Mouse (Mus musculus) ES-Bruce4 (cell line): ENCODE measurements around the gene Ndufa13.

ENCODE experiments used
- CTCF ChIP-seq: IDR thresholded peaks from one replicate; pipeline ENCODE4 v1.8.1; 2011; ENCODE audit warnings: low read depth, low read length
- EP300 ChIP-seq: IDR thresholded peaks from 2 replicates; pipeline ENCODE4 v1.6.1; 2011; ENCODE audit warnings: low read depth, low read length; ENCODE audit not compliant: insufficient read depth
- POLR2A ChIP-seq: IDR thresholded peaks from one replicate; pipeline ENCODE4 v1.8.1; 2011; ENCODE audit warnings: low read length; ENCODE audit not compliant: insufficient read depth

GRCm38 (mm10) chr8:69904096-69904495, 1.7 kb upstream of the Ndufa13 start:
- TF ChIP-seq CTCF (no peak), POLR2A (no peak), EP300 (no peak)
